Mouse (Mus musculus) adrenal gland, adult 18-20 months (tissue): ENCODE data around the gene Smyd1. TPM values are rescaled to one million over a fixed set of nuclear protein-coding genes. Genes with fewer than 3 reads are reported as not detected.

Experiments used
- DNase-seq, 2 experiments: peaks; one replicate each; pipeline ENCODE4 v3.0.0; 2021 to 2022; ENCODE audit warnings: low spot score in 2 of 2
- total RNA-seq, 2 experiments: library from RNA; stranded (reverse); gene quantifications; 1 replicate in 1 of 2; 2 replicates in 1 of 2; pipeline ENCODE4 v1.2.3; 2021

Gene Smyd1
- total RNA-seq, 2 experiments from 2014 or later, result 0.27 to 0.90 TPM

DNA sequence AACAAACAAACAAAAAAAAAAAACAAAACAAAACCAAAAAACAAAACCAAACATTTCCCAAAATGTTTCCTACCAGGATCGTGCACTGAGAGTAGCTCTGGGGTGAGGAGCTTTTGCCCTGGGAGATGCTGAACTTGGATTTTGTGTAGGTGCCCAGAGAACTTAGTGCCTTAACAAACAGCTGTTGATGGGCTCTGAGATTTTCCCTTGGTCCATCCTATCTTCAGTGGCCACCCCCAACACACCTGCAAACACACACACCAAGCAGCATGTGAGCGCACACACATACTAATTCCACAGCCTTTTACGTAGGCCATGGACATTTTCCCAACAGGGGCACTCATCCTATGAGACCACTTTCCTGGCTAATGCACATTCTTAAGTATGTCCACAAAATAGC, 109.6 kb downstream of the Smyd1 start:
- DNase-seq, result no peak

- no peak for DNase-seq
Observed at GRCm38 (mm10) chr6:71211917-71212316, 110.1 kb downstream of the Smyd1 start.

GRCm38 (mm10) chr6:71208691-71209090, 113.3 kb downstream of the Smyd1 start:
- DNase-seq, result no peak

GRCm38 (mm10) chr6:71204166-71204565, 117.9 kb downstream of the Smyd1 start:
- DNase-seq, result no peak

- DNase-seq, result no peak
Observed at GRCm38 (mm10) chr6:71203674-71204073, 118.4 kb downstream of the Smyd1 start.

DNA sequence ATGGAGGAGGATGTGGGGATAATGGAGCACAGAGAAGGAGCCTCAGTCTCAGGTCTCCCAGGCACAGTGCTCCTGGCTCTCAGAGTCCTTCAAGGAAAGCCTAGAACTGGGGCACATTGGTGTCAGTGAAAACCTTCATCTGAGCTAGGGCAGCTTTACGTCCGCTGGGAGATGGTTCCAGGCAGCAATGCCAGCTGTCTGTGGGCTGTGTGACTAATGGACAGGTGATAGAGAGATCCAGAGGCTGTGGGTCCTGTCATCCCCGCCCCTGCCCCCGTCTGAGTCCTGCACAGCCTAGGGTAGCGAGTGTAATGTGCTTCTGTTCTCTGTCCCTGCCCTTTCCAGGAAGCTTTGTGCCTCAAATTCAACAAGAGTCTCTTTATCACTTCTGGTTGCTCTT, 120.1 kb downstream of the Smyd1 start:
- DNase-seq, result no peak

DNA sequence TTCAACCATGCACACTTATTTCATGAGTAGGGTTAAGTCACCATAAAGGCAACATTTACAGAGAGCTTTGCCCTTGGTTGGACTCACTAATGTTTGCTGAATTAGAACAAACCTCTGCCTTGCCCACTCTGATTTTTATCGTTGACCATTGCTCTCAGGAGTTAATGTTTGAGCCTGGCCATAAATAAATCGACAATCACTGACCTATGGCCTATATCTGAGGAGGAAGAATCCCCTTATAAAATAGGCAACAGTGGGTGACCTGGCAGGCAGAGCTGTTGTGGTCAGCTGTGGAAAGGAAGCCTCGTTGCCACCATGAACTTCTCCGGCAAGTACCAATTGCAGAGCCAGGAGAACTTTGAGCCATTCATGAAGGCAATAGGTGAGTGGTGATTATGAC, 122.4 kb downstream of the Smyd1 start, which contains the start of gene Fabp1:
Gene Fabp1, plus strand, starts transcription at position 216 of the 400 bp plus-strand sequence.
- no peak for DNase-seq

- no peak for DNase-seq
Observed at GRCm38 (mm10) chr6:71197636-71198535, 124.1 kb downstream of the Smyd1 start.

- no peak for DNase-seq
Observed at GRCm38 (mm10) chr6:71196107-71196506, 125.9 kb downstream of the Smyd1 start.

- DNase-seq, result no peak
Observed at GRCm38 (mm10) chr6:71193151-71193740, 128.8 kb downstream of the Smyd1 start.

- DNase-seq, result no peak
Observed at GRCm38 (mm10) chr6:71190501-71190900, 131.5 kb downstream of the Smyd1 start.

DNA sequence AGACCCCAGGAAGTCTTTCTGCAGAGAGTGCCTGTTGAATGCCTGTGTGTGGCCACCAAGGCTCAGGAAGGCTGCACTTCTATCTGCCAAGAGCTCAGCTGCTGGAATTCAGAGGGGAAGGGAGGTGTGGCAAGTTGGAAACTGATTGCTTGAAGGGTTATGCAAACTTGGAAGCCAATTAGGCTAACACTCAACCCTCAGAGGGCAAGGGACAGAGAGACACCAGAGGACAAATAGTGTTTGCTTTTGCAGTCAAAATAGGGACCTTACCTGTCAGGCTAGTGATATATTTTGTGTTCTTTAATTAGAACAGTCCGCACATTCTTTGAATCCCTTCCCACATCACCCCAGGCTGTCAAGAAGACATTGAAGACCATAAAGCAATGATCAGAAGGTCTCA, 132.5 kb downstream of the Smyd1 start:
- no peak for DNase-seq

- DNase-seq, result no peak
Observed at GRCm38 (mm10) chr6:71184941-71185604, 137.0 kb downstream of the Smyd1 start.

DNA sequence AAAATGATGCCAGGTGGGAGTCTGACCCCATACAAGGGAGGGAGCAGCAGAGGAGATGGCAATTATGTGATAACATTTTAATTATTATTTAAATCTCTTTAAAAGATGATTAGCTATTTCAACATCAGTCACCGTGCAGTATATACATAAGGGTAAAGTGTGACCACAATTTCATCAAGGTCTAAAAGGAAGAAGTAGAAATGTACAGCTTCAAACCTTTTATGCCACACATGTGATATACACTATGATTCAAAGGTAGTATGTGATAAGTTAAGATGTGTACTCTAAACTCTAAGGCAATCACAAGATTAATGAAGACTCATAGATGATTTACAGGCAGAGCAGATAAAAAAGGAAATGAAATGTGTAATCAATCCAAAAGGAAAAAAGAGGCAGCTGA, 141.4 kb downstream of the Smyd1 start:
- DNase-seq, result no peak

- no peak for DNase-seq
Observed at GRCm38 (mm10) chr6:71172812-71173580, 149.0 kb downstream of the Smyd1 start.

DNA sequence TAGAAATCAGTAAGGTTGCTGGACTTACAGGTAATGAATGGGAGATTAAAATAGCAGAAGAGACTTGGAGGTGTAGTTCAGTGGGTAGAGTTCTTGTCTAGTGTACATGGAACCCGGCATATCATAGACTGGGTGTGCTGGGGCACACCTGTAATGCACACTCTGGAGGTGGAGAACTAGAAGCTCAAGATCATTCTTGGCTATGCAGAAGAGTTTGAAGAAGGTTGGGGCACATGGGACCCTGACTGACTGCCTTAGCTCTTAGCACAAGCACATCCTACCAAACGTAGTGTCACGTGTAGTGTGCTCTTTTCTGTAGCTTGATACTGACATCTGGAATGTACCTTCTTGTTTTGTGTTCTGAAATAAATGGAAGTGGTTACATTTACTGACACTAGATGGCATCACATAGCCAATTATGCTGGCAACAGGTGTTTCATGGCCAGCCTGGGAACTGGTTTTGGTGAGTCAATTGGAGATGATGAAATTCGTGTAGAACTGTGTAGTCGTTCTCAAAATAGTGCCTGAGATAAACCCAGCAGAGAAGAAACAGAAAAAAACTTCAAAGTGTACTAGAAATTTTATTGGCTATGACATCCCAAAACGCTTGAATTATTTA, 155.4 kb downstream of the Smyd1 start:
- no peak for DNase-seq

GRCm38 (mm10) chr6:71164394-71164793, 157.6 kb downstream of the Smyd1 start:
- no peak for DNase-seq
